Mouse (Mus musculus) hindbrain, embryonic 10.5 days (tissue): ENCODE measurements at regions not wholly inside any gene's neighbourhood (a gene's known extent, or its start where the extent isn't known, plus 50 kb on each side); places are given as distances from the start of the nearest gene placed in this dataset.

Experiments
- DNase-seq: peaks from one replicate; pipeline ENCODE4 v3.0.0-alpha.2; 2017; ENCODE audit warnings: low spot score
- H3K27ac ChIP-seq: fragments of 300-500 bp; sonication (generic); 2 replicates; pipeline ENCODE4 v1.5.1; 2016; ENCODE audit warnings: mild to moderate bottlenecking, moderate library complexity
- H3K27me3 ChIP-seq: fragments of 300-500 bp; sonication (generic); 2 replicates; pipeline ENCODE4 v1.6.1; 2016; ENCODE audit warnings: mild to moderate bottlenecking; ENCODE audit not compliant: poor library complexity, insufficient read depth, severe bottlenecking
- H3K36me3 ChIP-seq: fragments of 300-500 bp; sonication (generic); 2 replicates; pipeline ENCODE4 v1.6.1; 2016; ENCODE audit warnings: mild to moderate bottlenecking, moderate library complexity
- H3K4me1 ChIP-seq: fragments of 300-500 bp; sonication (generic); replicated peaks from 2 replicates; pipeline ENCODE4 v1.6.1; 2016; ENCODE audit warnings: mild to moderate bottlenecking
- H3K4me3 ChIP-seq: fragments of 300-500 bp; sonication (generic); 2 replicates; pipeline ENCODE4 v1.5.1; 2016; ENCODE audit warnings: mild to moderate bottlenecking, moderate library complexity
- H3K9me3 ChIP-seq: fragments of 300-500 bp; sonication (generic); 2 replicates; pipeline ENCODE4 v1.6.1; 2016; ENCODE audit warnings: mild to moderate bottlenecking, moderate library complexity
- WGBS: fragments of 180-500 bp; shearing (Covaris S2); methylation state at CpG from one replicate; pipeline ENCODE4 v1.1.7; 2016; 5-methylcytosine and 5-hydroxymethylcytosine counted together

GRCm38 (mm10) chr10:98742822-98743605 lies 171.2 kb upstream of the Atp2b1 start:
- no peaks in the 10 kb centered on the region for H3K9me3 ChIP-seq
- 83% methylated on average over 16 of the region's 16 CpGs for WGBS
- DNase-seq: no peak

GRCm38 (mm10) chr10:98744246-98744645 lies 170.0 kb upstream of the Atp2b1 start:
- Histone ChIP-seq H3K36me3 (no peaks in the 10 kb centered on the region), H3K9me3 (no peaks in the 10 kb centered on the region), H3K27ac (no peak overlapping the region), H3K27me3 (no peaks in the 10 kb centered on the region), H3K4me3 (no peak overlapping the region), H3K4me1 (peaks cover 17% of the 10 kb centered on the region)
- WGBS: 51% methylated on average over 6 of the region's 6 CpGs
- DNase-seq: no peak

More at GRCm38 (mm10) chr10:98742822-98743605, 171.2 kb upstream of the Atp2b1 start:
- no peak overlapping the region for H3K4me3 ChIP-seq
- peaks cover 12% of the 10 kb centered on the region; the same call in 1 of the 2 replicates for H3K4me1 ChIP-seq
- no peak overlapping the region for H3K27ac ChIP-seq
- H3K27me3 ChIP-seq: no peaks in the 10 kb centered on the region
- no peaks in the 10 kb centered on the region for H3K36me3 ChIP-seq

- H3K4me1 ChIP-seq: peaks cover 21% of the 10 kb centered on the region
- H3K27me3 ChIP-seq: no peaks in the 10 kb centered on the region
- no peak for DNase-seq
- no peaks in the 10 kb centered on the region for H3K9me3 ChIP-seq
- H3K27ac ChIP-seq: no peak overlapping the region
- H3K4me3 ChIP-seq: no peak overlapping the region
- 36% methylated on average over 6 of the region's 6 CpGs for WGBS
- H3K36me3 ChIP-seq: no peaks in the 10 kb centered on the region
These were observed 169.5 kb upstream of the Atp2b1 start for GRCm38 (mm10) chr10:98744662-98745061.

- no peaks in the 10 kb centered on the region for H3K27me3 ChIP-seq
- no peaks in the 10 kb centered on the region for H3K9me3 ChIP-seq
- DNase-seq: no peak
- H3K27ac ChIP-seq: no peak overlapping the region
- H3K36me3 ChIP-seq: no peaks in the 10 kb centered on the region
- H3K4me3 ChIP-seq: no peak overlapping the region
- peaks cover 26% of the 10 kb centered on the region for H3K4me1 ChIP-seq
- 75% methylated on average over 2 of the region's 2 CpGs for WGBS
These were observed 168.8 kb upstream of the Atp2b1 start for GRCm38 (mm10) chr10:98745409-98745808.

GRCm38 (mm10) chr10:98745861-98746260 lies 168.3 kb upstream of the Atp2b1 start:
- WGBS: 87% methylated on average over 5 of the region's 5 CpGs
- Histone ChIP-seq H3K36me3 (no peaks in the 10 kb centered on the region), H3K27ac (no peak overlapping the region), H3K4me1 (peaks cover 26% of the 10 kb centered on the region), H3K27me3 (no peaks in the 10 kb centered on the region), H3K4me3 (no peak overlapping the region), H3K9me3 (no peaks in the 10 kb centered on the region)
- no peak for DNase-seq

GRCm38 (mm10) chr10:98748856-98749583 lies 165.2 kb upstream of the Atp2b1 start:
- 5% methylated on average over 3 of the region's 3 CpGs for whole genome bisulfite sequencing

GRCm38 (mm10) chr10:98749584-98749947 lies 164.6 kb upstream of the Atp2b1 start:
- Histone ChIP-seq H3K36me3 (no peaks in the 10 kb centered on the region), H3K9me3 (no peaks in the 10 kb centered on the region), H3K27me3 (no peaks in the 10 kb centered on the region), H3K4me3 (no peak overlapping the region), H3K4me1 (peaks cover 22% of the 10 kb centered on the region), H3K27ac (no peak overlapping the region)
- no peak for DNase-seq
- WGBS: 62% methylated on average over 4 of the region's 4 CpGs

More at GRCm38 (mm10) chr10:98748856-98749583, 165.2 kb upstream of the Atp2b1 start:
- DNase-seq: no peak
- H3K36me3 ChIP-seq: no peaks in the 10 kb centered on the region
- peak overlapping the region; percentile 23; the same call in 1 of the 2 replicates for H3K27ac ChIP-seq
- peaks cover 27% of the 10 kb centered on the region for H3K4me1 ChIP-seq
- H3K9me3 ChIP-seq: no peaks in the 10 kb centered on the region
- H3K4me3 ChIP-seq: no peak overlapping the region
- H3K27me3 ChIP-seq: no peaks in the 10 kb centered on the region

GRCm38 (mm10) chr10:98751376-98752058 lies 162.7 kb upstream of the Atp2b1 start:
- no peak for DNase-seq

GRCm38 (mm10) chr10:98761080-98761479 lies 153.1 kb upstream of the Atp2b1 start:
- Histone ChIP-seq H3K27me3 (no peaks in the 10 kb centered on the region), H3K4me1 (no peaks in the 10 kb centered on the region), H3K36me3 (no peaks in the 10 kb centered on the region), H3K4me3 (no peak overlapping the region), H3K9me3 (peaks cover 7% of the 10 kb centered on the region; the same call in 1 of the 2 replicates), H3K27ac (no peak overlapping the region)
- no peak for DNase-seq

More at GRCm38 (mm10) chr10:98751376-98752058, 162.7 kb upstream of the Atp2b1 start:
- Histone ChIP-seq H3K4me1 (peaks cover 18% of the 10 kb centered on the region), H3K9me3 (no peaks in the 10 kb centered on the region), H3K4me3 (no peak overlapping the region), H3K27ac (no peak overlapping the region), H3K27me3 (no peaks in the 10 kb centered on the region), H3K36me3 (no peaks in the 10 kb centered on the region)
- WGBS: 64% methylated on average over 11 of the region's 11 CpGs

- H3K9me3 ChIP-seq: peaks cover 7% of the 10 kb centered on the region; the same call in 1 of the 2 replicates
- WGBS: 76% methylated on average over 11 of the region's 11 CpGs
- DNase-seq: no peak
- no peak overlapping the region for H3K4me3 ChIP-seq
- H3K27ac ChIP-seq: no peak overlapping the region
- no peaks in the 10 kb centered on the region for H3K4me1 ChIP-seq
- no peaks in the 10 kb centered on the region for H3K27me3 ChIP-seq
- H3K36me3 ChIP-seq: no peaks in the 10 kb centered on the region
These were observed 148.3 kb upstream of the Atp2b1 start for GRCm38 (mm10) chr10:98765786-98766419.

- H3K27me3 ChIP-seq: no peaks in the 10 kb centered on the region
- 89% methylated on average over 1 of the region's 1 CpGs for WGBS
These were observed 134.4 kb upstream of the Atp2b1 start for GRCm38 (mm10) chr10:98779783-98780182.

GRCm38 (mm10) chr10:98780938-98781337 lies 133.3 kb upstream of the Atp2b1 start:
- peaks cover 5% of the 10 kb centered on the region; the same call in 1 of the 2 replicates for H3K4me1 ChIP-seq
- no peaks in the 10 kb centered on the region for H3K27me3 ChIP-seq
- 88% methylated on average over 5 of the region's 5 CpGs for WGBS
- no peak overlapping the region for H3K27ac ChIP-seq
- no peak overlapping the region for H3K4me3 ChIP-seq
- DNase-seq: no peak
- H3K9me3 ChIP-seq: no peaks in the 10 kb centered on the region
- H3K36me3 ChIP-seq: no peaks in the 10 kb centered on the region

More at GRCm38 (mm10) chr10:98779783-98780182, 134.4 kb upstream of the Atp2b1 start:
- no peak overlapping the region for H3K4me3 ChIP-seq
- no peak for DNase-seq
- no peaks in the 10 kb centered on the region for H3K36me3 ChIP-seq
- no peaks in the 10 kb centered on the region for H3K9me3 ChIP-seq
- H3K4me1 ChIP-seq: peaks cover 5% of the 10 kb centered on the region; the same call in 1 of the 2 replicates
- H3K27ac ChIP-seq: no peak overlapping the region
